Mouse (Mus musculus): ENCODE data around the gene Tprgl. TPM values are rescaled to one million over a fixed set of nuclear protein-coding genes. Genes with fewer than 3 reads are reported as not detected.
A peak's percentile ranks its signal among the peaks of the same experiment; 100 is the strongest.

The Tprgl gene
- polyA plus RNA-seq, 1 experiment from 2014 or later: 115 TPM

DNA sequence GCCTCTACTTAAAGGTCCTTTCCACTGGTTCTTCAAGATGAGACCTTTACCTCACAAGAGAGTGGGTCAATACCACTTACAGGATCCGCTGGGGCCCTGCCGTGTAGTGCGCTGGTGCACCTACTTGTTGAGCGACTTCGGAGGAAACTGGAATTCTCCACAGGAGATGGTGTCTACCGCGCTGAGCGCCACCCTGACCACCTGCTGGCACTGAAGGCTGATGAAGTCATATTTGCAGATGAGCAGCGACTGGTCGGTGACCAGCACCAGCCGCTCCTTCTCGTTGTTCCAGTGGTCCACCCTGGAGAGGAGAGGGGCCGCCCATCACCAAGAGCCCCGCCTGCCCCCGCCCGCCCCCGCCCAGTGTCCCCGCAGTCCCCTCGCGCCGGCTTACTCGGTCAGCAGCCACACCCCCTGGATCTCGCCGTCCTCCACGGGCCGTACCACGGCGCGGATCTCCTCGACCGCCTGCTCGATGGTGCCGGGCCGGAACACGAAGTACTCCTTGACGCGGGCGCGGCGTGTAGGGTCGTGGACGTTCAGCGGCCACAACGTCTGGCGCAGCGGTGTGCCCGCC, 417 bp downstream of the Tprgl start:
- H3K4me3 ChIP-seq (replicated peaks): peak overlapping the region; percentile 95
- peak; percentile 46 for ATAC-seq (ENCODE audit: insufficient number of reproducible peaks, insufficient read depth, low FRiP score, low TSS enrichment, low read depth)
- H3K4me2 ChIP-seq: peak overlapping the region; percentile 87
- H3K9ac ChIP-seq (replicated peaks): peak overlapping the region; percentile 74
- WGBS: 4% methylated on average over 47 of the region's 47 CpGs
- peaks cover 40% of the 10 kb centered on the region for H3K36me3 ChIP-seq
- H3K4me1 ChIP-seq (replicated peaks): peaks cover 27% of the 10 kb centered on the region
- H3K27ac ChIP-seq: peak overlapping the region; percentile 62; the same call in 1 of the 2 replicates
- H3K9me3 ChIP-seq: no peaks in the 10 kb centered on the region
- no peaks in the 10 kb centered on the region for H3K27me3 ChIP-seq

DNA sequence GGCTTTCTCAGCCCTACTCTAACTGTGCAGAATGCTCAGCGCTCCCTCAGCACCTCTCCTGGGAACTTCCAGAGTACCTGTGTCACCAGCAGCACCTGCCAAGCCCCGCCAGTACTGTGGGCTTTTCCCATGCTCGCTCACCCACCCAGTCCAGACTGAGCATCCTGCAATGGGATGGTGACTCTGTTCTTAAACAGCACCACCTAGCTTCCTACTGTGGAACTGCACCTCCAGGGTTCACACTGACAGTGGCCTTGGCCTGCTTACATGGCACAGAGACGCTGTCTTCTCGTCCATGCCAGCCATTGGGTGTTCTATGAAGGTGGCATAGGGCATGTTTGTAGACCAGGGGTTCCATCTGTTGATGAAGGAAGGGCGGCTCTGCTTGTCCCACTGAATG, 1.5 kb downstream of the Tprgl start:
- H3K4me1 ChIP-seq (replicated peaks): peaks cover 27% of the 10 kb centered on the region
- no peaks in the 10 kb centered on the region for H3K27me3 ChIP-seq
- no peak overlapping the region for H3K4me3 ChIP-seq (replicated peaks)
- H3K36me3 ChIP-seq: peaks cover 50% of the 10 kb centered on the region
- H3K4me2 ChIP-seq: peak overlapping the region; percentile 87
- H3K9me3 ChIP-seq: no peaks in the 10 kb centered on the region
- ATAC-seq (ENCODE audit: insufficient number of reproducible peaks, insufficient read depth, low FRiP score, low TSS enrichment, low read depth): 0 out of 2 replicates have a peak, but pooled peaks have one; percentile 2
- WGBS: 22% methylated on average over 6 of the region's 6 CpGs
- no peak overlapping the region for H3K27ac ChIP-seq
- no peak overlapping the region for H3K9ac ChIP-seq (replicated peaks)

DNA sequence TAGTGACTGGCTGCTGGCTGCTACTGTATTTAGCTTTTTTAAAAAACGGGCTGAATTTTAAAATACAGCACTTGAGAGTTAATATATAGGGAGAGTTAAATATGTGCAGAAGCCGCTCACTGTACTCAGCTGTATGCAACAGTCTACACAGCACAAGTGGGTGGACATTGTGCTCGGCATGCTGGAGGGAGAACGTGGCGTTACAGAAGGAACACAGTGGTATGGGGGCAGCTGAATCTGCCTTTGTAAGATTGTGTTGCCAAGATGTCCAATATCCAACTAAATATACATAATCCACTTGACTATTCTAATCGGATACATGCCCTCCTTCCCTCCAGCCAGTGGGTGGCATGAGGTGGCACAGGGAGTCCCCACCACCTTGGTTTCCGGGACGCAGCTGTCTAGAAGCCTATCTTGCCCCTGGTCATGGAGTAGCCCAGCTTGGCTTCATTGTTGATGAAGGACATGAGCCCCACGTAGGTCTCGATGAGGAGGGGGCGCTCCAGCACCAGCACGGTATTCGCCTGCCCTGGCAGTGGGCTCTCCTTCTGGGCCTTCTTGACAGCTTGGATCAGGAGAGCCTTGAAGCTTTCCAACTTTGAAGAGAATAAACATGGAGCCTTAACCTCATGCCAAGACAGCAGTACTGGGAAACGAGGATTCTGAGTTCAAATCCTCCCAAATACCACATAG, 2.4 kb downstream of the Tprgl start:
- ATAC-seq (ENCODE audit: insufficient number of reproducible peaks, insufficient read depth, low FRiP score, low TSS enrichment, low read depth): no peak
- peaks cover 56% of the 10 kb centered on the region for H3K36me3 ChIP-seq
- WGBS: 93% methylated on average over 14 of the region's 14 CpGs
- no peak overlapping the region for H3K9ac ChIP-seq (replicated peaks)
- peaks cover 22% of the 10 kb centered on the region for H3K4me1 ChIP-seq (replicated peaks)
- no peaks in the 10 kb centered on the region for H3K27me3 ChIP-seq
- H3K27ac ChIP-seq: no peak overlapping the region
- H3K9me3 ChIP-seq: no peaks in the 10 kb centered on the region
- no peak overlapping the region for H3K4me3 ChIP-seq (replicated peaks)
- no peak overlapping the region for H3K4me2 ChIP-seq

DNA sequence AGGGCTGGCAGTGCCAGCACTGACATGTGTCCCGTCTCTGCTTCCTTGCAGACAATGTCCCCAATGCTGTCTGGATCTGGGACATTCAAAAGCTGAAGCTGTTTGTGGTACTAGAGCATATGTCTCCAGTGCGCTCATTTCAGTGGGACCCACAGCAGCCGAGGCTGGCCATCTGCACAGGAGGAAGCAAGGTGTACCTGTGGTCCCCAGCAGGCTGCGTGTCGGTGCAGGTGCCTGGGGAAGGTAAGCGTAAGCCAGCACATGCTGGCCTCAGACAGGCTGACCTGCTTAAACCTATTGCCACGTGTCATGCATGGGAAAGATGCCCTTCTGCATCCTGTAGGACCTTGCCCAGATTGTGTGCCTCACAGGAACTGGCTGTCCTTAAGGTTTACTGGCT, 4.4 kb downstream of the Tprgl start:
- no peak for ATAC-seq (ENCODE audit: insufficient number of reproducible peaks, insufficient read depth, low FRiP score, low TSS enrichment, low read depth)
- H3K27me3 ChIP-seq: no peaks in the 10 kb centered on the region
- peaks cover 77% of the 10 kb centered on the region for H3K36me3 ChIP-seq
- no peak overlapping the region for H3K4me3 ChIP-seq (replicated peaks)
- H3K4me2 ChIP-seq: no peak overlapping the region
- H3K27ac ChIP-seq: no peak overlapping the region
- peaks cover 15% of the 10 kb centered on the region for H3K4me1 ChIP-seq (replicated peaks)
- H3K9me3 ChIP-seq: no peaks in the 10 kb centered on the region
- WGBS: 89% methylated on average over 7 of the region's 7 CpGs
- no peak overlapping the region for H3K9ac ChIP-seq (replicated peaks)

DNA sequence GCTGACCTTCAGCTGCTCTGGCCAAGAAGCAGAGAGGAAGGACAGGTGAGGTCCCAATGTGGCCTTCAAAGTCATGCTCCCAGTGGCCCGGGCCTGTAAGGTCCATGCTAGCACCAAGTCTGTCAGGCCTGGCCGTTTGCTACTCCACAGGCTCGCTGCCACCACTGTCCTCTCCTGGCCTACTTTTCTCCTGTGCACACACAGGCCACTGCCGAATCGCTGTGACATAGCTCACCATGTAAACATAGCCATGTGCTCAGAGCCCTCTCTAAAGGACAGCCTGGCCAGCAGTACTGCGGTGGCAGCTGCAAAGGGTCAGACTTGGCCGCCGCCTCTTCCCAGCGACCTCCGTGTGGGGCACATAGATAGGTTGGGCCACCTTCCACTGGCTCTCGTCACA, 6.4 kb downstream of the Tprgl start:
- no peaks in the 10 kb centered on the region for H3K9me3 ChIP-seq
- no peak overlapping the region for H3K4me2 ChIP-seq
- peaks cover 5% of the 10 kb centered on the region for H3K4me1 ChIP-seq (replicated peaks)
- H3K27me3 ChIP-seq: no peaks in the 10 kb centered on the region
- no peak overlapping the region for H3K9ac ChIP-seq (replicated peaks)
- no peak overlapping the region for H3K4me3 ChIP-seq (replicated peaks)
- no peak overlapping the region for H3K27ac ChIP-seq
- H3K36me3 ChIP-seq: peaks cover 94% of the 10 kb centered on the region
- WGBS: 78% methylated on average over 11 of the region's 11 CpGs
- ATAC-seq (ENCODE audit: insufficient number of reproducible peaks, insufficient read depth, low FRiP score, low TSS enrichment, low read depth): no peak

DNA sequence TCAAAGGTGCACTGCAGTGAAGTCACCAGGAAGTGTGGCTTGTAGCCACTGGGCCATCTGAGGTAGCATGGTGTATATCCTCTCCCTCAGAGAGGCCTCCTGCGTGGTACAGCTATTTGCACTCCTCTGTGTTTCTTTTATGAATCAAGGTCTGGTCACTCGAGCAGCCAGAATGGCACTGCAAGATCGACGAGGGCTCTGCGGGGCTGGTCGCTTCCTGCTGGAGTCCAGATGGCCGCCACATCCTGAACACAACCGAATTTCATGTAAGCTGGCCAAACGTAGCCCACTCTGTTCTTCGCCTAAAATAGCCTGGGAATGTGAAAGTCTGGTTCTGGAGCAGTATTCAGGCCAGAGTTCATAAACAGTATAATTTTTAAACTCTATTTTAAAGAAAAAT, 14.1 kb downstream of the Tprgl start:
- 79% methylated on average over 10 of the region's 10 CpGs for WGBS

DNA sequence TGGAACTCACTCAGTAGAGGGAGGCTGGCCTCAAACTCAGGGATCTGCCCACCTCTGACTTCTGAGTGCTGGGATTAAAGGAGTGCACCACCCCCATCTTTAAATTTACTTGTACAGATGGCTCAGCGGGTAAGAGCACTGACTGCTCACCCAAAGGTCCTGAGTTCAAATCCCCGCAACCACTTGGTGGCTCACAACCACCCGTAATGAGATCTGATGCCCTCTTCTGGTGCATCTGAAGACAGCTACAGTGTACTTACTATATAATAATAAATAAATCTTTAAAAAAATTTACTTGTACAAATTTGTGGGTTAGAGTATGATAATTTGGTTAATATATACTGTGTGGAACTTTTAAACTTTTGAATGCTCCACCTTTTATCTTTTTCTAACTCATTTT, 15.8 kb downstream of the Tprgl start:
- Histone ChIP-seq H3K9ac (replicated peaks) (no peak overlapping the region), H3K27ac (no peak overlapping the region), H3K4me1 (replicated peaks) (peaks cover 21% of the 10 kb centered on the region), H3K27me3 (peaks cover 21% of the 10 kb centered on the region), H3K9me3 (no peaks in the 10 kb centered on the region), H3K4me3 (replicated peaks) (no peak overlapping the region), H3K36me3 (peaks cover 40% of the 10 kb centered on the region), H3K4me2 (no peak overlapping the region)
- 87% methylated on average over 3 of the region's 3 CpGs for WGBS
- ATAC-seq (ENCODE audit: insufficient number of reproducible peaks, insufficient read depth, low FRiP score, low TSS enrichment, low read depth): no peak

More for the DNA sequence above, 14.1 kb downstream of the Tprgl start:
- H3K4me1 ChIP-seq (replicated peaks): peaks cover 14% of the 10 kb centered on the region
- ATAC-seq (ENCODE audit: insufficient number of reproducible peaks, insufficient read depth, low FRiP score, low TSS enrichment, low read depth): no peak
- H3K4me2 ChIP-seq: no peak overlapping the region
- H3K4me3 ChIP-seq (replicated peaks): no peak overlapping the region
- H3K36me3 ChIP-seq: peaks cover 56% of the 10 kb centered on the region
- H3K9me3 ChIP-seq: no peaks in the 10 kb centered on the region
- no peak overlapping the region for H3K9ac ChIP-seq (replicated peaks)
- H3K27me3 ChIP-seq: peaks cover 5% of the 10 kb centered on the region
- H3K27ac ChIP-seq: no peak overlapping the region

DNA sequence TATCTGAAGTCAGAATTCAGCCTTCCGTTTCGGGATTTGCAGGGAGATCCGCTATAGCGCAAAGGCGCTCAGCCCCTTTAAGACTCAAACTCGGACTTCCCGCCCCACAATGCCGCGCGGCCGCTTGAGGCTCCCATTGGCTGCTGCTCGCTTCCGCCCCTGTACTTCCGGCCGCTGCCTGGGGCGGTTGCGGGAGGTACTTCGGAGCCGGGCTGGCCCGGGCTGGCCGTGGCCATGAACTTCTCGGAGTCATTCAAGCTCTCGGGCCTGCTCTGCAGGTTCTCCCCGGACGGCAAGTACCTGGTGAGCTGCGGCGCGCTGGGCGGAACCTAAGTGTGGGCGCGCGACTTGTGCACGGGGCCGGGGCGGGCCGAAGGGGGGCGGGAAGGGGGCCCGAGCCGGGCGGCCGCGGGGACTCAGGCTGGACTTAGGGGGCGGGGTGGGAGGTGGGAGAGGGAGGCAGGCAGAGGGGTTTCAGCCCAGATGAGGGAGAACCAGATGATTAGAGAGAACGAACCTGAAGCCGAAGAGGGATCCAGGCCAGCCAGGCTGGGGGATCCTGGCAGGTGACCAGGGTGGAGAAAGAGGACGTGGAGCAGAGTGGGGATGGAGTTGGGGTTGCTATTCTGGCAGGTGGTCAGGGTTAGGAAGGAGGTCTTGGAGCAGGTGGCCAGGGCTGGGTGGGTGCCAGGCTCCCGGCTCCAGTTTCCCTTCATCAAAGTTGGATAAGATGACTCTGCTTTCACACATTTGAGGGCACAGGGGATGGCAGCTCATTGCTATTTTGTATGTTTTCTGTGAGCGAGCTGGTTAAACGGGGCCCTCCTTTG, 18.0 kb downstream of the Tprgl start, which contains the start of gene Wrap73:
Wrap73 (plus strand) TSS at position 162 of the 830 bp plus-strand sequence.
- Histone ChIP-seq H3K9ac (replicated peaks) (peak within 1 kb of the TSS; percentile 80), H3K9me3 (no peaks in the 10 kb centered on the region), H3K27me3 (peaks cover 44% of the 10 kb centered on the region), H3K36me3 (peaks cover 19% of the 10 kb centered on the region), H3K4me2 (peak within 1 kb of the TSS; percentile 83), H3K4me1 (replicated peaks) (peaks cover 27% of the 10 kb centered on the region), H3K4me3 (replicated peaks) (peak within 1 kb of the TSS; percentile 80), H3K27ac (peak within 1 kb of the TSS; percentile 88)
- ATAC-seq (ENCODE audit: insufficient number of reproducible peaks, insufficient read depth, low FRiP score, low TSS enrichment, low read depth): peak; percentile 88
- 2% methylated on average over 49 of the region's 49 CpGs for WGBS

DNA sequence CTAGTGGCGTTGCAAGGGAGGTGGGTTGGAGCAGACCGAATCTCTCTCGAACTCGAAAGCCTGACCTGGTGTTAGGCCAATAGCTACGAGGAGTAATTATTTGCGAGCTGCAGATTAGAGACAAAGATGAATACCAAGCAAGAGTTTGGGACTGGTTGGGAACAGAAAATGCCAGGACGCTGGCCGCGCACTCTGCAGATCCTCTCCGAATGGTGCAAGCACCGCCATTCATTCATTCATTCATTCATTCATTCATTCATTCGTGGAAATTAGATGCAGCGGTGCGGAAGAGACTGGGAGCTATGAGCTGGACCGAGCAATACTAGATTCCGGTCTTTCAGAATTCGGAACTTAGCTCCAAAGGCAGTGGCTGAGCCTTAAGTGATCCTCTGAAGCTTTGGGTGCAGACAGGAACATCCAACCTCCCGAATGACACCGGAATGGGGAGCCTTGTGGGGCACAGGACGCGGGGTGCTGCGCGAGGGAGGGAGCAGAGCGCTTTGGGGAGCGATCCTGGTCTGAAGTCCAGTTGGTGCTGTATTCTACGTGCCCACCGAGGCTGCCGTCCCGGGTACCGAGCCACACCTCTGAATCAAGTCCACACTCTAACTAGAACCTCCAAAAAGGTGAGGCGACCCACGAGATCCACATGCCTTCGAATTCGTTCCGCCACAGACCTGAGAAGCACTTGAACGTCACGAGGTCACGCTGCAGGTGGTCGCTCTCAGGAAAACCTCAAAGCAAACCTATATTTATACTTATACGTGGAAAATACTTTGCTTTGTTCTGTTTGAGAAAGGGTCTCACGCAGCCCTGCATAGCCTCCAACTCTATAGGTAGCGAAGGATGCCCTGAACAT, 19.2 kb downstream of the Tprgl start:
- H3K9ac ChIP-seq (replicated peaks): no peak overlapping the region
- ATAC-seq (ENCODE audit: insufficient number of reproducible peaks, insufficient read depth, low FRiP score, low TSS enrichment, low read depth): no peak
- peak overlapping the region; percentile 89; the same call in 1 of the 2 replicates for H3K4me2 ChIP-seq
- 2% methylated on average over 42 of the region's 42 CpGs for WGBS
- peak overlapping the region; percentile 5; the same call in 1 of the 2 replicates for H3K4me3 ChIP-seq (replicated peaks)
- no peaks in the 10 kb centered on the region for H3K9me3 ChIP-seq
- H3K4me1 ChIP-seq (replicated peaks): peaks cover 27% of the 10 kb centered on the region
- H3K27me3 ChIP-seq: peaks cover 56% of the 10 kb centered on the region
- H3K27ac ChIP-seq: no peak overlapping the region
- H3K36me3 ChIP-seq: peaks cover 9% of the 10 kb centered on the region

GRCm38 (mm10) chr4:154140213-154141008, 20.1 kb downstream of the Tprgl start:
- Histone ChIP-seq H3K4me3 (replicated peaks) (peak overlapping the region; percentile 53), H3K27me3 (peaks cover 64% of the 10 kb centered on the region), H3K9me3 (no peaks in the 10 kb centered on the region), H3K9ac (replicated peaks) (peak overlapping the region; percentile 62), H3K36me3 (peaks cover 4% of the 10 kb centered on the region; the same call in 1 of the 2 replicates), H3K4me1 (replicated peaks) (peaks cover 27% of the 10 kb centered on the region), H3K27ac (no peak overlapping the region), H3K4me2 (peak overlapping the region; percentile 89)
- WGBS: 2% methylated on average over 46 of the region's 46 CpGs
- ATAC-seq (ENCODE audit: insufficient number of reproducible peaks, insufficient read depth, low FRiP score, low TSS enrichment, low read depth): no peak

All from limb, embryonic 12.5 days (tissue).